Mouse (Mus musculus) brain, embryonic 14.5 days (tissue): ENCODE measurements around the gene Prrc2b. TPM values are rescaled to one million over a fixed set of nuclear protein-coding genes. Genes with fewer than 3 reads are reported as not detected.

Source experiments
- DNase-seq: peaks from one replicate; pipeline ENCODE4 v3.0.0-alpha.2; 2011; ENCODE audit warnings: low read depth
- CTCF ChIP-seq: fragments of 200-500 bp; IDR thresholded peaks from 2 replicates; pipeline ENCODE4 v1.5.1; 2012; ENCODE audit warnings: inconsistent platforms, mild to moderate bottlenecking, moderate library complexity, borderline replicate concordance; ENCODE audit not compliant: insufficient read depth, insufficient read length; ENCODE audit errors: extremely low read depth
- POLR2A ChIP-seq: fragments of 200-500 bp; IDR thresholded peaks from 2 replicates; pipeline ENCODE4 v1.6.1; 2012; ENCODE audit warnings: mild to moderate bottlenecking, inconsistent platforms, borderline replicate concordance; ENCODE audit not compliant: poor library complexity, insufficient read depth, insufficient read length, severe bottlenecking; ENCODE audit errors: extremely low read depth
- polyA plus RNA-seq: library from polyadenylated mRNA; depleted of rRNA; stranded (reverse); fragments of >200 nt; gene quantifications from 2 replicates; pipeline ENCODE4 v1.2.3, GENCODE M21; 2012

Prrc2b gene
- polyA plus RNA-seq, 1 experiment, result 171 TPM

GRCm38 (mm10) chr2:32121785-32122184 is 29.1 kb upstream of the Prrc2b start:
- TF ChIP-seq CTCF, result no peak
- no peak for TF ChIP-seq POLR2A
- DNase-seq, result no peak

GRCm38 (mm10) chr2:32127653-32128535 is 23.0 kb upstream of the Prrc2b start:
- TF ChIP-seq POLR2A, result no peak
- no peak for TF ChIP-seq CTCF
- DNase-seq, result no peak

- no peak for DNase-seq
- TF ChIP-seq CTCF, result no peak
- no peak for TF ChIP-seq POLR2A
Measured at GRCm38 (mm10) chr2:32128536-32128841, 22.4 kb upstream of the Prrc2b start.

GRCm38 (mm10) chr2:32129383-32130074 is 21.4 kb upstream of the Prrc2b start:
- peak; percentile 8 for DNase-seq
- TF ChIP-seq POLR2A, result no peak

GRCm38 (mm10) chr2:32130435-32130834 is 20.4 kb upstream of the Prrc2b start:
- no peak for TF ChIP-seq POLR2A
- peak; percentile 91 for TF ChIP-seq CTCF
- peak; percentile 66 for DNase-seq

GRCm38 (mm10) chr2:32131205-32131834 is 19.6 kb upstream of the Prrc2b start:
- no peak for DNase-seq

DNA sequence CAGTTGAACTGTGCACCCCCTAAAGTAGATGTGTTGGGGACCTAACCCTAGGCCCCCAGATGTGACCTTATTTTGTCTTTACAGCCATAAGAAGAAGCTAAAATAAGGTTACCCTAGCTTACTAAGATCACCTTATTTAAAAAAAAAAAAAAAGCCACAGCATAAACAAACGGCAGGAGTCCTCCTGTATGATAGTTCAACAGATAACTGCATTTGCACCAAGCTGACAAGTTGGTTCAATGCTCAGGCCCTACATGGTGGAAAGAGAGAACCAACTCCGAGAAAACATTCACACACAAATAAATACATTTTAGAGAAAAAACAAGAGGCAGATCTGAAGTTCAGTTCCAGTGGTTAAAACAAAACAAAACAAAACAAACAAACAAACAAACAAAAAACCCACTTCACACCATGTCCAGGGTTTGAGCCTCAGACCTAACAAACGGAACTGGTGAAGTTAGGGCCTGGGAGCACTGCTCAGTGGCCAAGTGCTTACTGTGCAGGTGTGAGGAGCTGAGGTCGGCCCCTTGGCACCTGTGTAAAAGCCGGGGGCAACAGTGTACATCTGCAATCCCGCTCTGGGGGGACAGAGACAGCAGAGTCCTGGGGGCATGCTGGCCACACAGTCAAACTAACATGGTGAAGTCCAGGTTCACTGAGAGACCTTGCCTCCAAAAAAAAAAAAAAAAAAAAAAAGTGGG is 18.9 kb upstream of the Prrc2b start:
- no peak for DNase-seq
- TF ChIP-seq POLR2A, result no peak
- no peak for TF ChIP-seq CTCF

More at GRCm38 (mm10) chr2:32131205-32131834, 19.6 kb upstream of the Prrc2b start:
- TF ChIP-seq CTCF, result no peak
- TF ChIP-seq POLR2A, result no peak

DNA sequence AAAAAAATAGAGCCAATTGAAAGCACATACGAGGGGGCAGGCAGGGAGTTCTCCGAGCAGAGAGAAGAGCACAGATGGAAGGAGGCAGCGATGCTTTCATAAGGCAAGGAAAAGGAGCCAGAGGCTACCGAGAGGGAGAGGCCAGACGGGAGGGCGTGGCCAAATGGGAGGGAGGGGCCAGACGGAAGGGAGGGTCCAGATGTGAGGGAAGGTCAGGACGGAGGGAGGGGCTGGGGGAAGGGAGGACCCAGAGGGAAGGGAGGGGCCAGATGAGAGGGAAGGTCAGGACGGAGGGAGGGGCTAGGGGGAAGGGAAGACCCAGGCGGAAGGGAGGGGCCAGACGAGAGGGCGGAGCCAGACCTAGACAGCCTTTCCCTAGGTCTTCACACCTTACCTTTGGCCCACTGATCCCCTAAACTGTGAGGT is 18.3 kb upstream of the Prrc2b start:
- DNase-seq, result peak; percentile 61
- no peak for TF ChIP-seq CTCF
- TF ChIP-seq POLR2A, result no peak

- no peak for TF ChIP-seq POLR2A
- TF ChIP-seq CTCF, result peak; percentile 82; the same call in 1 of the 2 replicates
Measured at GRCm38 (mm10) chr2:32134039-32134438, 16.8 kb upstream of the Prrc2b start.

GRCm38 (mm10) chr2:32137667-32138266 is 13.1 kb upstream of the Prrc2b start:
- DNase-seq, result peak; percentile 100
- TF ChIP-seq CTCF, result no peak
- TF ChIP-seq POLR2A, result peak; percentile 83; the same call in 1 of the 2 replicates

More at GRCm38 (mm10) chr2:32134039-32134438, 16.8 kb upstream of the Prrc2b start:
- DNase-seq, result peak; percentile 83

GRCm38 (mm10) chr2:32139377-32139776 is 11.5 kb upstream of the Prrc2b start:
- DNase-seq, result no peak
- TF ChIP-seq CTCF (no peak), POLR2A (no peak)
